Mouse (Mus musculus): ENCODE measurements around the gene Cars2. TPM values are rescaled to one million over a fixed set of nuclear protein-coding genes. Genes with fewer than 3 reads are reported as not detected.

The Cars2 gene
- polyA plus RNA-seq, 1 experiment from 2014 or later: 10.0 TPM

DNA sequence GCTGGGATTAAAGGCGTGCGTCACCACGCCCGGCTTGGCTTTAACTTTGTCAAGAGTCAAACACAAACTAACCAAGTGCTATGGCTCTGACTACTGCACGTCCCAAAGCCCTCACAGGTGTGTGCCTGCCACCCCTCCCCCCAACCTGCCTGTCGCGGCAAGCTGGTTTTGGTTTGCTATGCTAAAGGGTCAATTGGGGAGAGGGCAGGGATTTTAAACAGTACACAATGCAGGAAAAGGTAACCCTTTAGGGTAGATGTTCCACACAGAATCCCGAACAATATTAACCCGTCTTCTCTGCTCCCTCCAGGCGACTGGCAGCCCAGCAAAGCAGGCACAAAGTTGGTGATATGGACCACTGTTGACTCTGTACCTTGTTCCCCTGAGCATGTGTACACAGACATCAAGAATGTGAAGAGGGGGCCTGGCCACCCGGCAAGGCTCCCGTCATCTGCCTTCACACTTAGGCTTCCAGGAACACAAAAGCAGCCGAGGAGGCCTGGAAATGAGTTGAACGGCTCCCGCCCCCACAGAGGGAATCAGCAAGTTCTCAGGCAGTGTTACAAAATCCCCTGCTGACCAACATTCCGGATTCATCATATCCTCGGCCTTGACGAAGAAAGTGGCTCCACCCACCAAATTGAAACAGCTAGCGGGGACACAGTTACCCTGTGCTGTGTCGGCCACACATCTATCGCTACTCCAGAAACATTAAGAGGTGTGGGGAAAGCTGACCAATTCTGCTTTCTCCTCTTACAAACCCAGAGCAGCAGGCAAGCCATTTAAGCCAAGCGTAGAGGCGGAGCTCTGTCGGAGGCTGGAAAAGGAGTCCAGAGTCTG is 74.0 kb downstream of the Cars2 start:
- Histone ChIP-seq H3K9ac (ENCODE audit: low read depth, low read length) (peak overlapping the region; percentile 67), H3K9me3 (ENCODE audit: control insufficient read depth) (no peaks in the 10 kb centered on the region), H3K4me3 (ENCODE audit: low read depth, low read length) (peak overlapping the region; percentile 66), H3K4me1 (replicated peaks; ENCODE audit: control insufficient read depth, insufficient read depth, low read length) (peaks cover 16% of the 10 kb centered on the region), H3K27me3 (replicated peaks; ENCODE audit: control insufficient read depth, insufficient read depth, low read length) (no peaks in the 10 kb centered on the region; the same call in 1 of the 2 replicates), H3K4me2 (replicated peaks; ENCODE audit: low read depth) (peak overlapping the region; percentile 98), H3K36me3 (ENCODE audit: control insufficient read depth, insufficient read depth) (no peaks in the 10 kb centered on the region), H3K27ac (ENCODE audit: low read depth, low read length) (peak overlapping the region; percentile 81)
- TF ChIP-seq CTCF (IDR thresholded peaks at IDR 0.05; ENCODE audit: low read depth): no peak
- 0 out of 2 replicates have a peak, but pooled peaks have one; percentile 3 for ATAC-seq
- WGBS: 12% methylated on average over 24 of the region's 24 CpGs

DNA sequence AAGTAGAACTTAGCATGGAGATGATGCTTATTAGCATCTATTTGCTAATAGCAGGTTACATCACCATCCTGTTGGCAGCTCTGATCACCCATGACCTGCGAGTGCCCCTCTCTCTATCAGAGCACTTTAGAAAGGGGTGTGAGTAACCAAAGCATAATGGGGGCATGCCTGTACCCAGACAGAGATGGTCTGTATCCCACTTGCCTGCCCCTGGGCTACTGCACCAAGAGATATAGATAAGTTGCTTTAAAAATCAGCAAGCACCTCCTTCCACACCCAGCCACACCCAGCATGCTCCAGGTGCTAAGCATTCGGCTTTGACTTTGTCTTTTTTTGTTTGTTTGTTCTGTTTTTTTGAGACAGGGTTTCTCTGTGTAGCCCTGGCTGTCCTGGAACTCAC is 74.7 kb downstream of the Cars2 start:
- WGBS: 19% methylated on average over 2 of the region's 2 CpGs
- peaks cover 17% of the 10 kb centered on the region for H3K4me1 ChIP-seq (replicated peaks; ENCODE audit: control insufficient read depth, insufficient read depth, low read length)
- no peak for ATAC-seq
- peak overlapping the region; percentile 66 for H3K4me3 ChIP-seq (ENCODE audit: low read depth, low read length)
- no peak overlapping the region for H3K9ac ChIP-seq (ENCODE audit: low read depth, low read length)
- no peaks in the 10 kb centered on the region for H3K9me3 ChIP-seq (ENCODE audit: control insufficient read depth)
- H3K4me2 ChIP-seq (replicated peaks; ENCODE audit: low read depth): peak overlapping the region; percentile 98
- H3K27me3 ChIP-seq (replicated peaks; ENCODE audit: control insufficient read depth, insufficient read depth, low read length): no peaks in the 10 kb centered on the region; the same call in 1 of the 2 replicates
- TF ChIP-seq CTCF (IDR thresholded peaks at IDR 0.05; ENCODE audit: low read depth): no peak
- peak overlapping the region; percentile 81; the same call in 1 of the 2 replicates for H3K27ac ChIP-seq (ENCODE audit: low read depth, low read length)
- no peaks in the 10 kb centered on the region for H3K36me3 ChIP-seq (ENCODE audit: control insufficient read depth, insufficient read depth)

DNA sequence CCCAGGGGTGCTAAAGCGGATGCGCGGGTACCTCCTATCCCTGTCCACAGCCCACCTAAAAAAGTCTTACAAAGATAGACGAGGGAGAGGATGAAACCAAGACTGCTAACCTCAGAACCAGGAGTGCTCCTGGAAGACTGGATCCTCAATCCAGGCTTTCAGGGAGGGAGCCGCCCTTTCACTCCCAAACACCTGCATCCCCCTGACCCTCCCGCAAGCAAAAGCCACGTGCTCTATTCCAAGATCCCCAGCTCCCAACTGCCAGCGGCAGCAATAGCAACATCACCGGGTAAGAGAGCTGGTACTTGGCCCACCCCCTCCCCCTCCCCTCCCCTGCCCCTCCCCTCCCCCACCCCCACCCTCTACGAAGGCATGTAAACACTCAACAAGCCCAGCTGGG is 75.2 kb downstream of the Cars2 start:
- no peaks in the 10 kb centered on the region for H3K36me3 ChIP-seq (ENCODE audit: control insufficient read depth, insufficient read depth)
- no peak overlapping the region for H3K4me3 ChIP-seq (ENCODE audit: low read depth, low read length)
- WGBS: 45% methylated on average over 9 of the region's 10 CpGs
- no peak overlapping the region; the same call in 1 of the 2 replicates for H3K27ac ChIP-seq (ENCODE audit: low read depth, low read length)
- no peak overlapping the region for H3K9ac ChIP-seq (ENCODE audit: low read depth, low read length)
- H3K27me3 ChIP-seq (replicated peaks; ENCODE audit: control insufficient read depth, insufficient read depth, low read length): no peaks in the 10 kb centered on the region; the same call in 1 of the 2 replicates
- peaks cover 17% of the 10 kb centered on the region for H3K4me1 ChIP-seq (replicated peaks; ENCODE audit: control insufficient read depth, insufficient read depth, low read length)
- H3K9me3 ChIP-seq (ENCODE audit: control insufficient read depth): no peaks in the 10 kb centered on the region
- no peak overlapping the region for H3K4me2 ChIP-seq (replicated peaks; ENCODE audit: low read depth)
- no peak for TF ChIP-seq CTCF (IDR thresholded peaks at IDR 0.05; ENCODE audit: low read depth)
- ATAC-seq: no peak

DNA sequence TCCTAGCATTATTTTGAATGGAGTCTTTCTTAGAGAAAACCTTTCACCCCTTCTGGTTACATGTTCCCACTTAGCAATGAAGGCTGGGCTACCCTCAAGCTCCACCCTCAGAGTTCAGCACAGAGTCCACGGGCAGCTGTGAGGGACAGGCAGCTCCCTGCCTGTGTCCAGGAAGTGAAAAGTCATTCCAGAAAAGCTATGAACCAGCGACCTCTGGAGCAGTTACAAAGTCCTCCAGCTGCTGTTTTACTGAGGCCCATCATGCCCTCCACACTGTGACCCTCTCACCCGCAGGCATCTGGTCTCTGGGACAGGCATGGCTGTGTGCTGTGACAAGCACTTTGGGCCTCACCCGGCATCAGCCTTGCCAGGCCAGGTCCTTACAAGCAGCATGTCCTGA is 77.5 kb downstream of the Cars2 start:
- Histone ChIP-seq H3K4me2 (replicated peaks; ENCODE audit: low read depth) (peak overlapping the region; percentile 18; the same call in 1 of the 2 replicates), H3K4me3 (ENCODE audit: low read depth, low read length) (no peak overlapping the region), H3K36me3 (ENCODE audit: control insufficient read depth, insufficient read depth) (no peaks in the 10 kb centered on the region), H3K9me3 (ENCODE audit: control insufficient read depth) (no peaks in the 10 kb centered on the region), H3K9ac (ENCODE audit: low read depth, low read length) (no peak overlapping the region), H3K4me1 (replicated peaks; ENCODE audit: control insufficient read depth, insufficient read depth, low read length) (peaks cover 17% of the 10 kb centered on the region), H3K27me3 (replicated peaks; ENCODE audit: control insufficient read depth, insufficient read depth, low read length) (no peaks in the 10 kb centered on the region), H3K27ac (ENCODE audit: low read depth, low read length) (peak overlapping the region; percentile 75)
- TF ChIP-seq CTCF (IDR thresholded peaks at IDR 0.05; ENCODE audit: low read depth): peak; percentile 40
- ATAC-seq: peak; percentile 88
- 16% methylated on average over 4 of the region's 4 CpGs for WGBS

DNA sequence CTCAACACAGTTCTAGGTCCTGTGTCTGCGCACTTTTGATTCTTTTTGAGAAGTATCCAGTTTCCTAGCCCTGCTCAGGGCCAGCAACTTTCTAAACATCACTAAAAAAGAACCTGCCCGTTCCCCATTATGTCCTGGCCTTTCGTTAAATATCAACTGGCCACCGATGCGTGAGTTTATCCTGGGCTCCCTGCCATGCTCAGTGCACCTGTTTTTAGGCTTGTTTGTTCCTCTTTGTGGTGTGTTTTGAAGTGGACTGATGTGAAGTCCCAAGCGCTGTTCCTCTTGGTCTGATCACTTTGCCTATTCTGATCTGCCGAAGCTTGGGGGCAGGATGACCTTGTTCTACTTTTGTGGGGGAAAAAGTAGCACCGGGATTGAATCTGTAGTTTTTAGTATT is 79.3 kb downstream of the Cars2 start:
- H3K27ac ChIP-seq (ENCODE audit: low read depth, low read length): no peak overlapping the region
- no peak overlapping the region for H3K9ac ChIP-seq (ENCODE audit: low read depth, low read length)
- H3K4me3 ChIP-seq (ENCODE audit: low read depth, low read length): no peak overlapping the region
- H3K4me2 ChIP-seq (replicated peaks; ENCODE audit: low read depth): no peak overlapping the region
- H3K27me3 ChIP-seq (replicated peaks; ENCODE audit: control insufficient read depth, insufficient read depth, low read length): no peaks in the 10 kb centered on the region
- no peaks in the 10 kb centered on the region for H3K9me3 ChIP-seq (ENCODE audit: control insufficient read depth)
- peaks cover 6% of the 10 kb centered on the region for H3K36me3 ChIP-seq (ENCODE audit: control insufficient read depth, insufficient read depth)
- WGBS: 70% methylated on average over 8 of the region's 8 CpGs
- no peak for ATAC-seq
- no peak for TF ChIP-seq CTCF (IDR thresholded peaks at IDR 0.05; ENCODE audit: low read depth)
- peaks cover 12% of the 10 kb centered on the region for H3K4me1 ChIP-seq (replicated peaks; ENCODE audit: control insufficient read depth, insufficient read depth, low read length)

DNA sequence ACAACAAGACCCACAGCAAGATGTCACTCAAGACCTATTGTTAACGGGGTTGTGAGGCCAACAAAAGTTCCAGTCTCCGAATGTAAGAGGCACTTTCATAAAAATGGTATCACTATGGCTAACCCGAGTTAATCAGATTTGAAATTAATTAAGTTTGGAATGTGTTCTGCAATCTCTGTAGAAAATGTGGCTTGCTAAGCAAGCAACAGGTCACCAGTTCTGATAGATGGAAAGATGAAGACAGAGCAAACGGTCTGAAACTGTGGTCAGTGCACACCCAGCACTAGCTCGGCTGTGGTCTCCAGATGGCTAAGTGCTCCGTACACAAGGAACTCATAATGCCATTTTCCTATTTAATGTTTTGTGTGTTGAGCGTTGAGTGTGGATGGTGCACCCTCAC is 79.9 kb downstream of the Cars2 start:
- Histone ChIP-seq H3K4me2 (replicated peaks; ENCODE audit: low read depth) (no peak overlapping the region), H3K4me3 (ENCODE audit: low read depth, low read length) (no peak overlapping the region), H3K36me3 (ENCODE audit: control insufficient read depth, insufficient read depth) (peaks cover 6% of the 10 kb centered on the region), H3K9me3 (ENCODE audit: control insufficient read depth) (no peaks in the 10 kb centered on the region), H3K27ac (ENCODE audit: low read depth, low read length) (no peak overlapping the region), H3K9ac (ENCODE audit: low read depth, low read length) (no peak overlapping the region), H3K27me3 (replicated peaks; ENCODE audit: control insufficient read depth, insufficient read depth, low read length) (no peaks in the 10 kb centered on the region), H3K4me1 (replicated peaks; ENCODE audit: control insufficient read depth, insufficient read depth, low read length) (peaks cover 11% of the 10 kb centered on the region)
- no peak for TF ChIP-seq CTCF (IDR thresholded peaks at IDR 0.05; ENCODE audit: low read depth)
- WGBS: 79% methylated on average over 7 of the region's 7 CpGs
- no peak for ATAC-seq
